Mouse (Mus musculus) lung, postnatal 0 days (tissue): ENCODE measurements around the gene Bloc1s5. TPM values are rescaled to one million over a fixed set of nuclear protein-coding genes. Genes with fewer than 3 reads are reported as not detected.

ENCODE experiments used
- ATAC-seq: fragments of 200-750 bp; cut with Nextera tagmentation; 2 replicates; pipeline ENCODE4 v1.8.0; 2017; ENCODE audit warnings: moderate library complexity
- DNase-seq: peaks from one replicate; pipeline ENCODE4 v3.0.0-alpha.2; 2016; ENCODE audit warnings: low spot score
- H3K27ac ChIP-seq: fragments of 300-500 bp; sonication (generic); 2 replicates; pipeline ENCODE4 v1.5.1; 2014; ENCODE audit warnings: antibody characterized with exemption, mild to moderate bottlenecking, low read length, mixed read lengths
- H3K27me3 ChIP-seq: fragments of 300-500 bp; sonication (generic); replicated peaks from 2 replicates; pipeline ENCODE4 v1.6.1; 2014; ENCODE audit warnings: low read length, mixed read lengths; ENCODE audit not compliant: insufficient read depth
- H3K36me3 ChIP-seq: fragments of 300-500 bp; sonication (generic); 2 replicates; pipeline ENCODE4 v1.6.1; 2014; ENCODE audit warnings: low read length, mixed read lengths; ENCODE audit not compliant: insufficient read depth
- H3K4me1 ChIP-seq: fragments of 300-500 bp; sonication (generic); 2 replicates; pipeline ENCODE4 v1.6.1; 2014; ENCODE audit warnings: antibody characterized with exemption, low read depth, low read length, mixed read lengths; ENCODE audit not compliant: insufficient read depth
- H3K4me2 ChIP-seq: fragments of 300-500 bp; sonication (generic); replicated peaks from 2 replicates; pipeline ENCODE4 v1.6.1; 2014; ENCODE audit warnings: low read depth, mild to moderate bottlenecking, low read length, moderate library complexity, mixed read lengths
- H3K4me3 ChIP-seq: fragments of 300-500 bp; sonication (generic); 2 replicates; pipeline ENCODE4 v1.5.1; 2014; ENCODE audit warnings: low read depth, low read length
- H3K9ac ChIP-seq: fragments of 300-500 bp; sonication (generic); replicated peaks from 2 replicates; pipeline ENCODE4 v1.6.1; 2014; ENCODE audit warnings: low read depth, mild to moderate bottlenecking
- H3K9me3 ChIP-seq: fragments of 300-500 bp; sonication (generic); 2 replicates; pipeline ENCODE4 v1.6.1; 2016; ENCODE audit warnings: low read length, mixed read lengths
- CTCF ChIP-seq: IDR thresholded peaks from 2 replicates; pipeline ENCODE4 v1.5.1; 2016; ENCODE audit warnings: antibody characterized with exemption, mild to moderate bottlenecking
- EP300 ChIP-seq: IDR thresholded peaks from 2 replicates; pipeline ENCODE4 v1.6.1; 2016; ENCODE audit warnings: antibody characterized with exemption, mild to moderate bottlenecking, control low read depth
- WGBS: fragments of 180-500 bp; shearing (Covaris S2); extraction: QIAGEN DNeasy Blood & Tissue Kit; methylation state at CpG from one replicate; pipeline ENCODE4 v1.1.7; 2014; 5-methylcytosine and 5-hydroxymethylcytosine counted together
- polyA plus RNA-seq: library from polyadenylated mRNA; unstranded; fragments of >200 nt; fragmentation: Nextera tagmentation; extraction: Ambion mirVana; gene quantifications from 2 replicates; pipeline ENCODE4 v1.2.1, GENCODE M21; 2015

The Bloc1s5 gene
- polyA plus RNA-seq, 1 experiment from 2014 or later = 13.6 TPM

DNA sequence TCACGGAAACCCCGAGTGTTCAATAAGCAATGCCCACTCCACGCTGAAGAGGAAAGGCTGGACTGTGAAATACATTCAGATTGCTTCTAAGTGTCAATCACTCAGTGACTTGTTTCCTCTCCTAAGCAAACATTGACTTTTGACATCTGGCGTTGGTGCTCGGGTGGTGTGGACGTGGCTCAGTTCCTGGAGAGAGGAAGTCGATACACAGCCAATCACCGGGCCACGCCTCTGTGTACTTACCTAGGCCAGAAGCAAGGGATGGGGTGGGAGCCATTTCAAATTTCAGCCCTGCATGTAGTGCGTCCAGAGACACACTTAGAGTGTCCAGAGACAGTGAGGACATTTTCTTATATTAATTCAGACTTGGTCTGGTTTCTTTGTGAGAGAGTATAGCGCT is 80.3 kb downstream of the Bloc1s5 start:
- ATAC-seq = no peak
- H3K9ac ChIP-seq = no peak overlapping the region
- H3K4me1 ChIP-seq = no peaks in the 10 kb centered on the region
- 41% methylated on average over 11 of the region's 11 CpGs for WGBS
- H3K36me3 ChIP-seq = no peaks in the 10 kb centered on the region
- TF ChIP-seq EP300 = no peak
- TF ChIP-seq CTCF = no peak
- no peaks in the 10 kb centered on the region for H3K27me3 ChIP-seq
- no peaks in the 10 kb centered on the region for H3K9me3 ChIP-seq
- no peak overlapping the region for H3K4me3 ChIP-seq
- H3K4me2 ChIP-seq = no peak overlapping the region
- DNase-seq = peak; percentile 23
- no peak overlapping the region for H3K27ac ChIP-seq

DNA sequence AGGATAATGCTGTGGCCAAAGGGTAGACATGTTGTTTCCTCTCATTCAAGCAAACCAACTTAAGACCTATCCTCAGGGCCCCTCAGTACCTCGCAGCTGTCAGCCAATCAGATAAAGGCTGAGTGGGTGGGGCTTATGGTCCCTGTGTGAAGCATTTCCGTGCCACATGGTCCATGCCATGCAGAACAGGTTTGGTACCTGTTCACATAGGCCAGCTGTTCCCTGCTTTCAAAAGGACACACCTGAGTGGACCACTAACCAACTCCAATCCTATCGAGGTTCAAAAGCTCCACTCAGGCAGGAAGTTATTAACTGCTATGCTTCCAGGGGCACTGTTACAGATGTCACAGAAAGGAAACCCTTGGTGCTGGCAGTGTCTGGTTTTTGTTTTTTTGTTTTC is 80.7 kb downstream of the Bloc1s5 start:
- Histone ChIP-seq H3K36me3 (no peaks in the 10 kb centered on the region), H3K4me2 (no peak overlapping the region), H3K4me1 (no peaks in the 10 kb centered on the region), H3K9ac (no peak overlapping the region), H3K27me3 (no peaks in the 10 kb centered on the region), H3K27ac (no peak overlapping the region), H3K9me3 (no peaks in the 10 kb centered on the region), H3K4me3 (no peak overlapping the region)
- TF ChIP-seq EP300 = no peak
- no peak for TF ChIP-seq CTCF
- WGBS = 45% methylated on average over 3 of the region's 3 CpGs
- ATAC-seq = 0 out of 2 replicates have a peak, but pooled peaks have one; percentile 21
- DNase-seq = no peak

DNA sequence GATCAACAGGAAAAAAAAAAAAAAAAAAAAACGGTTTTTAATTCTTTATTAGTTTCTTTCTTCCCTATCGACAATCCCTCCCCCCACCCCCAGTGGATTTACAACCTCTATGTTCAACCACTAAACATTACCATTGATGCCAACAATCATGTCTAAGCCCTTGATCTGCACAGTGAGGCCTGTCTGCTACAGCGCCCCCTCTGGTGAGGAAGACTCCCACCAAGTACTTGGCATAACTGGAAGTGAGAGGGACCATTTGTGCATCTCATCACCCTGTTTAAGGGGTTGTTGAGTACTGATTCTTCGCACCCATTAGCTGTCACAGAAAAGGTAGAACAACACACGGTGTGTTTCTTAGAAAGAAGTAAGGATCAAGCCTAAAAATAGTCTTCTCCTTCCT is 86.2 kb downstream of the Bloc1s5 start:
- Histone ChIP-seq H3K9ac (no peak overlapping the region), H3K27ac (no peak overlapping the region), H3K4me2 (no peak overlapping the region), H3K27me3 (no peaks in the 10 kb centered on the region), H3K9me3 (no peaks in the 10 kb centered on the region), H3K4me3 (no peak overlapping the region), H3K36me3 (no peaks in the 10 kb centered on the region), H3K4me1 (peaks cover 4% of the 10 kb centered on the region; the same call in 1 of the 2 replicates)
- no peak for DNase-seq
- no peak for ATAC-seq
- WGBS = 80% methylated on average over 5 of the region's 5 CpGs
- TF ChIP-seq CTCF (no peak), EP300 (no peak)

DNA sequence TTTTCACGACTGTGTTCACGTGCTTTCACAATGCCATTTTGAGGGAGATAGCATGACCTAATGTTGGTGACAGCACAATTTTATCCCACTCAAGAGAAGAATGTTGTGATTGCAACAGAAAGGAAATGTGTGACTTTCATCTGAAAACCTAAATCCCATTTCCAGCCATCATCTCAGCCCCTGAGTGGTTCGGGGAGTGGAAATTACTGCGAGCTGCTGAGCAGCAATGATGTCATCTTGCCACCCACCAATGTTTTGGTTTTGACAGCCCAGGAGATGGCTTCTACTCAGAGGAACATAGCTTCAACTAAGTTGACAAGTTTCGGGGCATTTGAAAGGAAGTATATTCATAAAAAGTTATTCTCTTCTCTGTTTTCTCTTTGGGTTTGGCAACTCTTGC is 87.2 kb downstream of the Bloc1s5 start:
- H3K27me3 ChIP-seq = no peaks in the 10 kb centered on the region
- H3K4me3 ChIP-seq = no peak overlapping the region
- H3K27ac ChIP-seq = no peak overlapping the region
- H3K4me2 ChIP-seq = no peak overlapping the region
- TF ChIP-seq EP300 = no peak
- TF ChIP-seq CTCF = no peak
- no peak overlapping the region for H3K9ac ChIP-seq
- peaks cover 4% of the 10 kb centered on the region; the same call in 1 of the 2 replicates for H3K4me1 ChIP-seq
- no peaks in the 10 kb centered on the region for H3K36me3 ChIP-seq
- ATAC-seq (no peak), DNase-seq (peak; percentile 41)
- WGBS = 68% methylated on average over 5 of the region's 5 CpGs
- no peaks in the 10 kb centered on the region for H3K9me3 ChIP-seq

DNA sequence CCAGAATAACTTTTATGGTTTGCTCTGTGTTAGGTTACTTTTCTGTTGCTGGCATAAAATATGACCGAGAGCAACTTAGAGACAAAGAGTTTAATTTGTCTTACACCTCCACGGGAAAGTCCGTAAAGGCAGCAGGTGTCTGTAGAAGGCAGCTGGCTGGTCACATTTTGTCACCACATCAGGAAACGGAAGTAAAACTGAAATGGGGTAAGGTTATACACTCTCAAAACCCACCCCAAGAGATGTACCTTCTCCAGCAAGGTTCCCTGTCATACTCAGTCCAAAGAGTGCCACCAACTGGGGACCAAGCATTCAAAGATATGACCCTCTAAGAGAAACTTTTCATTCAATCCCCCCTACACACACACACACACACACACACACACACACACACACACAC is 88.2 kb downstream of the Bloc1s5 start:
- Histone ChIP-seq H3K27me3 (no peaks in the 10 kb centered on the region), H3K27ac (no peak overlapping the region), H3K9ac (no peak overlapping the region), H3K4me1 (peaks cover 4% of the 10 kb centered on the region; the same call in 1 of the 2 replicates), H3K4me2 (no peak overlapping the region), H3K36me3 (no peaks in the 10 kb centered on the region), H3K4me3 (no peak overlapping the region), H3K9me3 (no peaks in the 10 kb centered on the region)
- ATAC-seq (no peak), DNase-seq (no peak)
- TF ChIP-seq EP300 = no peak
- no peak for TF ChIP-seq CTCF
- WGBS = 76% methylated on average over 4 of the region's 4 CpGs

DNA sequence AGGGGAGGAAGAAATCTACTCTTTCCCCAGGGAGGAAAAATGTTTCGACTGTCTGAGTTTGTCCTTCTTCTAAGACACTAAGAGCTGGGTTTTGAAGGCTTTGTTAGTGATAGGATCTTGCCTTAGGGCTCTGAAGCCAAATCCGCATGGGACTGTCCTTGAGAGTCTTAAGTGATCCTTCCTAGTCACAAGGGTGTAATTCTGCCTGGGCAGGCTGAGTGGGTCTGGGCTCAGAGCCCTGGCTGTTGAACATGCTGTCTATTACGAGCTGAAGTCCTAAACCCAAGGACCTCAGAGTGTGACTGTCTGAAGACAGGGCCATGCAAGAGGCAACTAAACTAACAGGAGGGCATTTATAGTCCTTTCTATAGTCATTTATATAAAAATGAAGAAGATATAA is 89.4 kb downstream of the Bloc1s5 start:
- Histone ChIP-seq H3K4me3 (no peak overlapping the region), H3K9ac (no peak overlapping the region), H3K4me1 (peaks cover 4% of the 10 kb centered on the region; the same call in 1 of the 2 replicates), H3K9me3 (no peaks in the 10 kb centered on the region), H3K36me3 (no peaks in the 10 kb centered on the region), H3K27me3 (no peaks in the 10 kb centered on the region), H3K4me2 (no peak overlapping the region), H3K27ac (peak overlapping the region; percentile 63)
- whole genome bisulfite sequencing = 49% methylated on average over 3 of the region's 3 CpGs
- ATAC-seq (peak; percentile 88), DNase-seq (peak; percentile 63)
- TF ChIP-seq CTCF = no peak
- no peak for TF ChIP-seq EP300
